Mouse (Mus musculus) midbrain, postnatal 0 days (tissue): ENCODE measurements around the gene Nrxn1. TPM values are rescaled to one million over a fixed set of nuclear protein-coding genes. Genes with fewer than 3 reads are reported as not detected.

Source experiments
- ATAC-seq: fragments of 200-750 bp; cut with Nextera tagmentation; 2 replicates; pipeline ENCODE4 v1.8.0; 2017; ENCODE audit warnings: moderate number of reproducible peaks, mild to moderate bottlenecking, moderate TSS enrichment, moderate library complexity; ENCODE audit not compliant: low FRiP score
- DNase-seq: peaks from one replicate; pipeline ENCODE4 v3.0.0-alpha.2; 2015; ENCODE audit warnings: low spot score
- H3K27ac ChIP-seq: fragments of 300-500 bp; sonication (generic); 2 replicates; pipeline ENCODE4 v1.5.1; 2014; ENCODE audit warnings: low read depth, mild to moderate bottlenecking, low read length, mixed read lengths
- H3K27me3 ChIP-seq: fragments of 300-500 bp; sonication (generic); 2 replicates; pipeline ENCODE4 v1.6.1; 2014; ENCODE audit warnings: low read length, control low read depth, mixed read lengths; ENCODE audit not compliant: insufficient read depth
- H3K36me3 ChIP-seq: fragments of 300-500 bp; sonication (generic); 2 replicates; pipeline ENCODE4 v1.6.1; 2014; ENCODE audit warnings: low read length, control low read depth, mixed read lengths; ENCODE audit not compliant: insufficient read depth
- H3K4me1 ChIP-seq: fragments of 300-500 bp; sonication (generic); 2 replicates; pipeline ENCODE4 v1.6.1; 2014; ENCODE audit warnings: mild to moderate bottlenecking, control low read depth, antibody characterized with exemption, low read length, mixed read lengths; ENCODE audit not compliant: insufficient read depth
- H3K4me2 ChIP-seq: fragments of 300-500 bp; sonication (generic); 2 replicates; pipeline ENCODE4 v1.6.1; 2014; ENCODE audit warnings: low read depth, mild to moderate bottlenecking, low read length, mixed read lengths; ENCODE audit not compliant: poor library complexity, severe bottlenecking
- H3K4me3 ChIP-seq: fragments of 300-500 bp; sonication (generic); 2 replicates; pipeline ENCODE4 v1.5.1; 2014; ENCODE audit warnings: low read depth, mild to moderate bottlenecking, low read length, moderate library complexity
- H3K9ac ChIP-seq: fragments of 300-500 bp; sonication (generic); replicated peaks from 2 replicates; pipeline ENCODE4 v1.6.1; 2014; ENCODE audit warnings: mild to moderate bottlenecking, low read length, moderate library complexity, mixed read lengths; ENCODE audit not compliant: poor library complexity, severe bottlenecking
- H3K9me3 ChIP-seq: fragments of 300-500 bp; sonication (generic); 2 replicates; pipeline ENCODE4 v1.6.1; 2016; ENCODE audit warnings: low read length, control low read depth
- CTCF ChIP-seq: IDR thresholded peaks from 2 replicates; pipeline ENCODE4 v1.5.1; 2016; ENCODE audit warnings: antibody characterized with exemption, mild to moderate bottlenecking
- WGBS: fragments of 180-500 bp; shearing (Covaris S2); extraction: QIAGEN DNeasy Blood & Tissue Kit; methylation state at CpG from one replicate; pipeline ENCODE4 v1.1.7; 2014; 5-methylcytosine and 5-hydroxymethylcytosine counted together
- microRNA-seq: library from miRNA; unstranded; fragments of <30 nt; microRNA quantifications from one replicate; pipeline ENCODE4, GENCODE M21; 2016; ENCODE audit warnings: borderline number of aligned reads
- polyA plus RNA-seq: library from polyadenylated mRNA; unstranded; fragments of >200 nt; fragmentation: Nextera tagmentation; extraction: Ambion mirVana; gene quantifications from 2 replicates; pipeline ENCODE4 v1.2.1, GENCODE M21; 2015
- total RNA-seq: library from RNA; depleted of rRNA; stranded (reverse); fragments of >200 nt; gene quantifications from 2 replicates; pipeline ENCODE4 v1.2.3, GENCODE M21; 2014

Gene Nrxn1
- total and polyA plus RNA-seq, 2 experiments from 2014 or later = 240 to 472 TPM

DNA sequence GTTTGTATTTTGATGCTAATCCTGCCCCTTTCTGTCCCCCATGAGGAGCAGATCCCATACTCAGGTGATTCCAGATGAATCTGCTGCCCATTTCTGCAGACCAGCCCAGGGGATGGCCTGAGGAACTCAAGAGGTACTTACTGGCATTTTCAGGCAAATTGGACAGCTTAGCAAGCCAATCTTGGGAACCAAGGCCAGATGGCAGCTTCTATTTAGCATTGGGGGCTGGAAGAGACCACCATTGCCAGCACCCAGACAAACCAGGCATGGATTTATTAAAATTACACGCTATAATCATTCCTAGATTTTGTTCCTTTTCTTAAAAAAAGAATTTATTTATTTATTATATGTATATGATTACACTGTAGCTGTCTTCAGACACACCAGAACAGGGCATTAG, 1076.2 kb downstream of the Nrxn1 start:
- DNase-seq (no peak), ATAC-seq (no peak)
- no peaks in the 10 kb centered on the region for H3K4me1 ChIP-seq
- TF ChIP-seq CTCF = no peak
- no peak overlapping the region for H3K9ac ChIP-seq
- H3K4me3 ChIP-seq = no peak overlapping the region
- H3K9me3 ChIP-seq = no peaks in the 10 kb centered on the region
- no peak overlapping the region for H3K4me2 ChIP-seq
- no peaks in the 10 kb centered on the region for H3K36me3 ChIP-seq
- no peak overlapping the region for H3K27ac ChIP-seq
- no peaks in the 10 kb centered on the region for H3K27me3 ChIP-seq
- WGBS = 66% methylated on average over 1 of the region's 1 CpGs

DNA sequence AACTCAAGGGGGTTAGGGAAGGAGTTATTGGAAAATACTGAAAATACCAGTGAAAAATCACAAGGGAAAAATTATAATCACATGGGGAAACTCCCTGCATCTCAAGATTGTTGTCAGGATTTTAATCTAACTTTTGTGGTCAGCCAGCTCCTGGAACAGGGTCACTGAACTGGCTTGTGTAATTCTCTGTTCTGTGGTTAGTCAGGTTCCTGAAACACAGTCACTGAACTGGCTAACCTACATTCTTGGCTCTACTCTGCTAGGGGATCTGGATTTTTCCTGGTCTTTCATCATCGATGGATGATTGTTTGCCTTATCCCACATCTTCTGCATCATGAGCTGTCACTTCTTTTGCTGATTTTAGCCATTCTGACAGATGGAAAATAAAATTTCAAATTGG, 1081.1 kb downstream of the Nrxn1 start:
- H3K9me3 ChIP-seq = 0 out of 2 replicates have a peak, but pooled peaks cover 3% of the 10 kb centered on the region
- H3K4me3 ChIP-seq = no peak overlapping the region
- no peak overlapping the region for H3K4me2 ChIP-seq
- no peak overlapping the region for H3K9ac ChIP-seq
- H3K4me1 ChIP-seq = no peaks in the 10 kb centered on the region
- DNase-seq (no peak), ATAC-seq (no peak)
- no peaks in the 10 kb centered on the region for H3K36me3 ChIP-seq
- no peaks in the 10 kb centered on the region for H3K27me3 ChIP-seq
- H3K27ac ChIP-seq = no peak overlapping the region
- TF ChIP-seq CTCF = no peak
- WGBS = 93% methylated on average over 1 of the region's 1 CpGs

GRCm38 (mm10) chr17:90007438-90008109, 1085.3 kb downstream of the Nrxn1 start:
- H3K4me3 ChIP-seq = no peak overlapping the region
- no peak overlapping the region for H3K9ac ChIP-seq
- DNase-seq = peak; percentile 61
- 42% methylated on average over 5 of the region's 5 CpGs for WGBS
- H3K4me1 ChIP-seq = no peaks in the 10 kb centered on the region
- ATAC-seq = no peak; the same call in 1 of the 2 replicates
- no peak overlapping the region for H3K4me2 ChIP-seq
- H3K36me3 ChIP-seq = no peaks in the 10 kb centered on the region
- no peak for TF ChIP-seq CTCF
- H3K27me3 ChIP-seq = no peaks in the 10 kb centered on the region
- H3K27ac ChIP-seq = no peak overlapping the region
- 0 out of 2 replicates have a peak, but pooled peaks cover 3% of the 10 kb centered on the region for H3K9me3 ChIP-seq

GRCm38 (mm10) chr17:89990651-89991050, 1102.2 kb downstream of the Nrxn1 start:
- no peaks in the 10 kb centered on the region for H3K36me3 ChIP-seq
- H3K4me3 ChIP-seq = no peak overlapping the region
- H3K27ac ChIP-seq = no peak overlapping the region
- no peak overlapping the region for H3K9ac ChIP-seq
- no peaks in the 10 kb centered on the region; the same call in 1 of the 2 replicates for H3K4me1 ChIP-seq
- DNase-seq = no peak
- no peak overlapping the region for H3K4me2 ChIP-seq
- no peak for TF ChIP-seq CTCF
- 89% methylated on average over 4 of the region's 4 CpGs for WGBS
- H3K9me3 ChIP-seq = no peaks in the 10 kb centered on the region
- ATAC-seq = no peak
- H3K27me3 ChIP-seq = no peaks in the 10 kb centered on the region

Small RNA genes lying within 50 kb of the gene (microRNA-seq; reads per million reads assigned to microRNA genes)
- gene Gm24510 = not detected
- not detected for gene Gm27475
- not detected for gene Gm47307
